Mouse (Mus musculus) CD4-positive naive resting alpha-beta T cell, adult 76 days (primary cell): ENCODE results near the gene Cfdp1. TPM values are rescaled to one million over a fixed set of nuclear protein-coding genes. Genes with fewer than 3 reads are reported as not detected.

ENCODE experiments used
- total RNA-seq: library from RNA; stranded (reverse); gene quantifications from one replicate; pipeline ENCODE4 v1.2.4, GENCODE M21; 2023

The Cfdp1 gene
- 37.8 TPM for total RNA-seq

GRCm38 (mm10) chr8:111853861-111854501 is at the start of gene Cfdp1:
Cfdp1 (minus strand) TSS chr8:111854291.

GRCm38 (mm10) chr8:111876355-111876948 is 22.4 kb upstream of the Cfdp1 start, which contains the start of gene Tmem170:
Tmem170 (minus strand) TSS chr8:111876750.

GRCm38 (mm10) chr8:111743792-111744696 is 110.0 kb downstream of the Cfdp1 start, which contains the start of gene Bcar1:
Bcar1 (minus strand) TSS chr8:111743809.

Other genes starting within 250 kb of the Cfdp1 start
- 0.82 TPM for gene Ldhd, start 223.9 kb downstream of the Cfdp1 start, total RNA-seq
- gene Zfp1, start 210.9 kb downstream of the Cfdp1 start, total RNA-seq = 25.3 TPM
- 1.8 TPM for gene Ctrb1, start 163.3 kb downstream of the Cfdp1 start, total RNA-seq
- gene Bcar1, start 110.5 kb downstream of the Cfdp1 start, total RNA-seq = 0.44 TPM
- 2.0 TPM for gene Tmem170, start 22.5 kb upstream of the Cfdp1 start, total RNA-seq
- gene Chst5, start 56.2 kb upstream of the Cfdp1 start, total RNA-seq = not detected
- 1.1 TPM for gene Tmem231, start 79.6 kb upstream of the Cfdp1 start, total RNA-seq
- 109 TPM for gene Gabarapl2, start 86.4 kb upstream of the Cfdp1 start, total RNA-seq
- gene Adat1, start 138.0 kb upstream of the Cfdp1 start, total RNA-seq = 3.3 TPM
- 64.5 TPM for gene Kars, start 157.0 kb upstream of the Cfdp1 start, total RNA-seq
- 13.5 TPM for gene Terf2ip, start 157.1 kb upstream of the Cfdp1 start, total RNA-seq
- not detected for gene Gm6793, start 160.7 kb upstream of the Cfdp1 start, total RNA-seq